Mouse (Mus musculus) thymus, postnatal 25 days (tissue): ENCODE measurements around the gene Clint1.

Source experiments
- DNase-seq: peaks from one replicate; pipeline ENCODE4 v3.0.0; 2022

The Clint1 gene

GRCm38 (mm10) chr11:45851516-45852123 lies at the start of gene Clint1:
Gene Clint1 (plus strand): TSS chr11:45852051.
- peak; percentile 89 for DNase-seq

- no peak for DNase-seq
Observed at GRCm38 (mm10) chr11:45804068-45804467, 47.8 kb upstream of the Clint1 start.

DNA sequence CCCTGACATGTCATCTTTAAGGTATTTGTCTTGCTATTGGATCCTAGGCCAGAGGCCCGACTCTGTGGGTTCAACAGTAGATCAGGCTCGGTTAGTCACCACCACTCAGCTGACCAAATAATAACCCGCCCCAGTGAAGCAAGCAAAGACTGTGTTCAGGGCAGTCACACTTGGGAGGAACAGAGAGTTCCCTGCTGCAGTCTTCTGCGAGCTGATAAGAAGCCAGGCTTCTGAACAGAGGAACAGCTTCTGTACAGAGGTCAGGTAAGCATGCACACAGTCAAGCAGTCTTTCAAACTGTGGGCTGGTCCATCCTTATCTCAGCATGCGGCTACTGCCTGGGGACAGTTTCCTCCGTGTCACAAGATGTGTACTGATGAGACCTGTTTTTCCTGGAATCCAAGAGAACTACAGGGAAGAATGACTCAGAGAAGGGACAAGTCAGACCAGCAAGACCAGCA lies 46.5 kb upstream of the Clint1 start:
- DNase-seq, result no peak

- DNase-seq, result no peak
Observed at GRCm38 (mm10) chr11:45805810-45806209, 46.0 kb upstream of the Clint1 start.

DNA sequence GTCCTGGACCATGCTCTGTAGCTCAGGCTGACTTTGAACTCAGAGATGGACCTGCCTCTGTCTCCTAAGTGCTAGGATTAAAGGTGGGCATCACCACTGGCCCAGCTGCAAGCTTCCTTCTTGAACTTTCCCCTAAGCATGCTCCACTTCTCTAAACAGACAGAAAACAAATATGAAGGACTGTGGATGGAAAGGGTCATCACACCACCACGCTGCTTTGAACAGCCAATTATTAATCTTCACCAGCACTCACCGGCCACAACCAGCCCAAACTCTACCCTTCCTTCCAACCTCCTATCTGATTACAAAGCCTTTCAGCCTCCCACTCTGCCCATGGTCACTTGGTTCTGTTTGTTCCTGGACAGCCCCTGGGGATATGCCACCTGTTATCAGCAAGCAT lies 45.6 kb upstream of the Clint1 start:
- DNase-seq, result no peak

DNA sequence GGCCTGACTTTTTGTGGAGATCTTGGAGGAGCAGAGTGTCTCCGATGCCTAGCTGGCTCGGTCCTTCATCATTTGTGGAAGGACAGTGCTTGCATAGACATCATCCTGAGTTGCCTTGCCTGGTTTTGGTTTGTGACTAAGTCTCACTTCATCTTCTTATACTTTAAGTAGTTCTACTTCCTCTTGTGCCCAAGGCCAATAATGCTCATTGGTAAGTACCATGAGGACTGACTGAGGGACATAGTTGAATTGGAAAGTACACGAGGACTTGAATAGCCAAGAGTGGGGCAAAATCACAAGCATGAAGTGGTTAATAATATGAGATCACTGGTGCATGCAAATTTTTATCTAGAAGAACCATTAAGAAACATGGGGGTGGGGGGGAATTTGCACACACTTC lies 45.0 kb upstream of the Clint1 start:
- no peak for DNase-seq

DNA sequence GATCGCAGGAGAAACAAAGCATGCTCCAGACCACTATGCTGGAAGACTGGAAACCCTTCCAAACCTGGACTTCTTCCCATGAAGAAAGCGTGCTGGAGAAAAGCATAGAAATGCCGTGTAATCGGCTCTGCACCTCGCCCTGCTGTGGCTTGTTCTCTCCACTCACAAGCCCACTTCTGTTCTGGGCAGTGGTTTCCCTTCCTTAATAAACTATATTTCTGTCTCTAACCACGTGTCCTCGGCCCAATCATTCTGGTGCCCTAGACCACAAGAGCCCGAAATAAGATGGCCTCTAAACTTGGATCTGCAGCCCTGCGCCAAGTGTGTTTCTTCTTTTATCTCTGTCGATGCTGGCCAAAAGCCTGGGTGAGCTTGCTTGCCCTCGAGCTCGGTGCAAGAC lies 44.0 kb upstream of the Clint1 start:
- no peak for DNase-seq

GRCm38 (mm10) chr11:45809424-45809823 lies 42.4 kb upstream of the Clint1 start:
- no peak for DNase-seq

DNA sequence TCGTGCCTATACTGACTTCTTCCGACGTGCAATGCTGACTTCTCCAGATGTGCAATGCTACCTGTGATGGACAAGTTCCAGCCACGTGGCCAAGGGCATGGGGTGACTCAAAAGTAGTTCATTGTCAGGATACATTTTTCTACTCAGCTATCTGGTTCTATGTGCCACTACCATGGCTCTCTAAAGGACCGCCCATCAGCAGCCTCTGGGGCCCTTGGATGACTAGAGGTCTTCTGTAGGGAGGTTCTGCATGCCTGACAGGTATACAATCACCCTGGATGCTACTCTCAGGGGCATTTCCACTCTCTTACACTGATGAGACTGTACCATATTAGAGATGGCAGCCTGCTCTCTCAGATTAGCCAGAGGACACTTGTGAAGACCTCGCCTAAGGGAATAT lies 41.8 kb upstream of the Clint1 start:
- DNase-seq, result no peak

- DNase-seq, result no peak
Observed at GRCm38 (mm10) chr11:45810805-45811204, 41.0 kb upstream of the Clint1 start.

GRCm38 (mm10) chr11:45815603-45816002 lies 36.2 kb upstream of the Clint1 start:
- no peak for DNase-seq

- DNase-seq, result no peak
Observed at GRCm38 (mm10) chr11:45816712-45817111, 35.1 kb upstream of the Clint1 start.

GRCm38 (mm10) chr11:45817996-45818395 lies 33.9 kb upstream of the Clint1 start:
- no peak for DNase-seq

DNA sequence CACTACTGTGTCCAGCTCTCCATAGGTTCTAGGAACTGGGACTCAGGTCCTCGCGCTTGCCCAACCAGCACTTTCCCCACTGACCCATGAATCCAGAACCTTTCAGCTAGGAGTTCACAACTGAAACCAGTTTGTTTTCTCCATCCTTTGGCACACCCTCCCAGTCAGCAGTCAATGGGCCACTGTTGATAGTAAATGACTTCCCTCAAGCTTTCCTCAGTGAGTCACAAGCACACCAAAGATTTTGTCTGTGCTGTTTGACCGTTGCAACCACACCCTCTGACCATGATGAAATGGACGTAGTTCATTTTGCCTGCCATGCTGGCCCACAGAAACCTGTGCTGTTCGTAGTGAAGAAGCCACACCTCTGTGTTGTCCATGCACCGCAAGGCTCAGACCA lies 30.9 kb upstream of the Clint1 start:
- DNase-seq, result no peak

GRCm38 (mm10) chr11:45830112-45830511 lies 21.7 kb upstream of the Clint1 start:
- DNase-seq, result no peak

DNA sequence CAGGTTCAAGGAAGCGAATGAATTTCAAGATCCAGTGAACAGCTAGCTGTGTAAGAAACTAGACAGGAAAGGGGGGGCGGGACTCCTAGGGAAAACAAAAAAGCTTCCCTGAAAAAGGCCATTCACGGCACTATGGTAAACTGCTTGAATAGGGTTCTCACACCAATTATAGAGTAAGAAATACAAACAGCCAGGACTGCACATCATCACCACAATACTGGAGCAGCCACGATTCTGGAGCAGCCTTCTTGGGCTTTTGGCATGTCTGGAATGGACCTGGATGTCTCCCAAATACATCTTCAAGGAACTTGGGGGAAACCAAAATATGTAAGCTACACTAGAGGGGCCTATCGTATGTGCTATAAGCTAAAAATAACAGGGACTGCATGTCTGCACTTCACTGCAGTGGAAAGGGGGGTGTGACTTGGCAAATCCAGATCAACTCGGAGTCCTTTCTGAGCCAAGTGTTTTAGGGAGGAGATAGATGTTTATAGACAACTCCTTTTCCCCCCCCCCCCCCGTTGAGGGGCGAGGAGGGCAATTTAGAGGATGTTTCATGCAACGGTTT lies 21.0 kb upstream of the Clint1 start:
- no peak for DNase-seq

GRCm38 (mm10) chr11:45831476-45832143 lies 20.2 kb upstream of the Clint1 start:
- DNase-seq, result no peak

DNA sequence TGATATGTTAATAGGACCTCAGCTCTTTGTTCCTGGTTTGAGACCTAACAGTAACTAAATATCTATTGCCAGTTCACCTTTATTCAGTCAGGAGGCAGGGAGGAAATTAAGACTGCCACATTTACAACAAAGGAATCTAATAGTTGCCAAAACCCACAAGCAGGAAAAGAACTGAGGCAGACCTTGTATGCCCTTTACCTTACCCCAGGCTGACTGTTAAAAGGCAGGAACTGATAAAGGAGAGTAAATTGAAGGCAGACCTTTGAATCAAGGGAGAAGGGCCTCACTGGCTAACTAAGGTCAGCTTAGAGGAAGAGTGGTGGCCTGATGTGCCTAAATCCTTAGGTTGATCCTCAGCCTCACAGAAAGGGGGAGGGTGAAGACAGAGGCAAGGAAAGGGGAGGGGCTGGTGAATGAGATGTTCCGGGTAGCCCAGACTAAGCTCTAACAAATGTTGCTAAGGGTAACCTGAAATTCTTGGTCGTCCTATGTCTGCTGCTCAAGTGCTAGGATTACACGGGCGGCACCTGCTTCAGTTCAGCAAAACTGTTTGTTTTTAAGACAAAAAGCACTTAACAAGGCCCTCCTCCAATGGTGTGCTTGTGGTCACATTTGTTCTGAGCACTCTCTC lies 16.1 kb upstream of the Clint1 start:
- DNase-seq, result no peak

DNA sequence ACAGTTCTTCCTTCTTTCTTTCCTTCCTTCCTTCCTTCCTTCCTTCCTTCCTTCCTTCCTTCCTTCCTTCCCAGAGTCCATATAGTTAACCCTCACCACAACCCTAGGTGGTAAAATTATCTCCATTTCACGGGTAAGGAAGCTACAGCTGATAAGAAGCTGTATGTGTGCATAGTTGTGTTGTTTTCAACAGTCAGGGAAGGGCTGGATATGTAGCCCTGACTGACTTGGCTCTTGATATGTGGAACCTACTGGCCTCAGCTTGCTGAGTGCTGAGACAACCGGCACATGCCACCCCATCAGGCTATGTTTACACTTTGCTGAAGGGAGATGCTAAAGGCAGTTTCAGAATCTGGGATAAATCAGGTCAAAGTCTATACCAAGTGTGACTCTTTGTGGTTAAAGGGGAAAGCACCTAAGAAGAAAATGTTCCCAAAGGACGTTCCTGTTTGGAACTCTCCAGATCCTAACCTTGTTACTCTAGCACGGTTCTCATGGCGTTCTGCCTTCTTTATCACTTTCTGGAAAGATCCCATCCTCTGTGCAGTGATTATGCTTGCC lies 14.5 kb upstream of the Clint1 start:
- no peak for DNase-seq

DNA sequence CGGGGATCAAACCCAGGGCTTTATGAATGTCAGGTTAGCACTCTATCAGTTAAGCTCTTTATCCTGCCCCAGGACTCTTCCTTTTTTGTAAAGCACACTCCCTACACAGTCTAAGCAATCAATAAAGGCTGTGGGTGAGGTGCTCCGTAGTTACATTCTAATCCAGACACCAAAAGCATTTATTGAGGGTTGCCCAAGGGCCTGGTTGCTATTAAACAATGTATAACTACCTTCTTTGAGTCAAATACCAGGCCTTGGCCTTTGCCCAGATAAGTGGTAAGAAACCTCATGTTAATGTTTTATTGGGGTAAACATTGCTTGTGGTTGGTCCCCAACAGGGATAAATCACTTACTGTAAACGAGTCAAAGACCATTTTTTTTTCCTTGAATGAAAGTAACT lies 13.4 kb upstream of the Clint1 start:
- DNase-seq, result no peak

DNA sequence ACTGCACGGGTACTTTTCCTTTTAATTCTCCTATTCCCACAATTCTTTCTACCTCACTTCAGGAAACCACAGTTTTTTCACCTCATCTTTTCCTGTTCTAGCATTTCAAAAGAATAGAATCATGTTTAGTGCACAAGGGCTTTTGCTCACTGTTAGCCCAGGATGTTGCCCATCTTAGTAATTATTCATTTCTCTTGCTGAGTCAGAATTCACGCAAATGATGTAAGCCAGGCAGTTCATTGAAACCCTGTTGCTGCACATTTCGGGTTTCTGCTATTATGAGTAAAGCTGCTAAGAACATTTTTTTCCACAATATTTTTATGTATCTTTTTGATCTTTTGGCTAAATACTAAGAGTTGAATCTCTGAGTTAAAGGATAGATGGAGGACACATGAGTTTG lies 11.5 kb upstream of the Clint1 start:
- no peak for DNase-seq

DNA sequence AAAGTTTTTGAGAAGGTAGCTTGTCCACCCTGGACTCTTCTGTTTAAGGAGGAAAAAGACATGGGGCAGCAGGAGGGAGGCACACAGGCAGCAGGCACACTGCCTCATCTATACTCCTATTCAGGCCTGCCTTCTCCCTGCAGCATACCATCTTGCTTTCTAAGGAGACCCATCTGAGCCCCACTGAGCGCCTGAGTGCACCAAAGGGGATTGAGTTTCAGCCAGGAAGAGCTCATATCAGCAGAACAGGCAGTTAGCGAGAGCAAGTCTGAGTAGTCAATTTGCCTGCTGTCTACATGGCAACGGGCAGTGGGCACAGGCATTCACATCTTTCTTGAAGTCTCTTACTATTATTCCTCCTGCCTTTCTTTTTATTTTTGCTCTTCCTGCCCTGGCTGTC lies 5.8 kb upstream of the Clint1 start:
- DNase-seq, result no peak

DNA sequence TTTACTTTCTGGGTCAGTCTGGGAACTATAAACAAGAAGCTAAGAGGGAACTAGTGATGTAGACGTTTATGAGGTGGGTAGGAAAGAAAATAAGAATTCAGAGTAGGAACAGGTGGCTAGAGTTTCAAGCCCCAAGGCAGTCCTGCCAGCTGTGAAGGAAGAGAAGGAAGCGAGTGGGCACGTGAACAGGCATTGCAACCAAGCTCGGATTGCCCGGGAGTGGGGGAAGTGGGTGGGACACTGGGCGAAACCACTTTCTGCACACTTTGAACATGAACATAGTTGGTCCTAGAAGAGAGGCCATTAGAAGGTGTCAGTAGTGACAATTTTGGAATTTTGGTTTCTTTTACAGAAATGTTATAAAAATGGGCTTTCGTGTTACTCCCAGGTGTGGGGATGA lies 4.3 kb upstream of the Clint1 start:
- DNase-seq, result peak; percentile 31

DNA sequence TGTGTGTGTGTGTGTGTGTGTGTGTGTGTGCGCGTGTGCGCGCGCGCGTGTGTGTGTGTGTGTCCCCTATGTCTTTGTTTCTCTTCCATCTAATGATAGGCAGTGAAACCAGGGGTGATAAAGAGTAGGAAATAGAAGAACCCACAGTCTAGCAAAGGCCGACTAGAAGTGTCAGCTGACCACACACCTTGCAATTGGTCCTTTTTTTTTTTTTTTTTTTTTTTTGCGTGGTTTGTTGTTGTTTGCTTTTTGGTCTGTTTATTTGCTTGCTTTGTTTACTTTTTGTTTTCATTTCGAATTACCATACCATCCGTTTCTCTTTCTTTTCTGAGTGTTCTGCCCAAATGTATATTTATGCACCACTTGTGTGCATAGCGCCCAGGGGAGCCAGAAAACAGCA lies 3.6 kb upstream of the Clint1 start:
- DNase-seq, result no peak
